Mouse (Mus musculus): ENCODE measurements around the gene Palm3. TPM values are rescaled to one million over a fixed set of nuclear protein-coding genes. Genes with fewer than 3 reads are reported as not detected.

The Palm3 gene
- total RNA-seq (2023): not detected

DNA sequence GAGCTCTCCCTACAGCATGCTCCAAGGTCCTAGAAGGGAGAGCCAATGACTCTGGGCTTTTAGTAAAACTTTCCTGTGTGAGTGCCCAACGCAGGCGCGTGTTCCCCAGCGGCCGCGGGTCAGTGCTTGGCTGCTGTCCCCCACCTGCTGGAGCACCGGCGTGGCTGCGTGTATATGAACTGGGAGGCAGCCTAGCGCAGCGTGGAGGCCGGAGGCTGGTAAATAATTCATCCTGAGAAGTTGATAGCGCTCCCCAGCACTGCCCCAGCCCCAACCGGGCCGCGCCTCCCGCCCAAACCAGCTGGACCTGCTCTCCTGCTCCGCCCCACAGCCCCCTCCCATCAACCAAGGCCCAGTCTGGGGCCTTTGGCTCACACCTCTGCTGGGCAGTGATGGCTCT is at the start of gene Palm3:
TSS of gene Palm3 (plus strand) at position 376 of the 400 bp plus-strand sequence.

DNA sequence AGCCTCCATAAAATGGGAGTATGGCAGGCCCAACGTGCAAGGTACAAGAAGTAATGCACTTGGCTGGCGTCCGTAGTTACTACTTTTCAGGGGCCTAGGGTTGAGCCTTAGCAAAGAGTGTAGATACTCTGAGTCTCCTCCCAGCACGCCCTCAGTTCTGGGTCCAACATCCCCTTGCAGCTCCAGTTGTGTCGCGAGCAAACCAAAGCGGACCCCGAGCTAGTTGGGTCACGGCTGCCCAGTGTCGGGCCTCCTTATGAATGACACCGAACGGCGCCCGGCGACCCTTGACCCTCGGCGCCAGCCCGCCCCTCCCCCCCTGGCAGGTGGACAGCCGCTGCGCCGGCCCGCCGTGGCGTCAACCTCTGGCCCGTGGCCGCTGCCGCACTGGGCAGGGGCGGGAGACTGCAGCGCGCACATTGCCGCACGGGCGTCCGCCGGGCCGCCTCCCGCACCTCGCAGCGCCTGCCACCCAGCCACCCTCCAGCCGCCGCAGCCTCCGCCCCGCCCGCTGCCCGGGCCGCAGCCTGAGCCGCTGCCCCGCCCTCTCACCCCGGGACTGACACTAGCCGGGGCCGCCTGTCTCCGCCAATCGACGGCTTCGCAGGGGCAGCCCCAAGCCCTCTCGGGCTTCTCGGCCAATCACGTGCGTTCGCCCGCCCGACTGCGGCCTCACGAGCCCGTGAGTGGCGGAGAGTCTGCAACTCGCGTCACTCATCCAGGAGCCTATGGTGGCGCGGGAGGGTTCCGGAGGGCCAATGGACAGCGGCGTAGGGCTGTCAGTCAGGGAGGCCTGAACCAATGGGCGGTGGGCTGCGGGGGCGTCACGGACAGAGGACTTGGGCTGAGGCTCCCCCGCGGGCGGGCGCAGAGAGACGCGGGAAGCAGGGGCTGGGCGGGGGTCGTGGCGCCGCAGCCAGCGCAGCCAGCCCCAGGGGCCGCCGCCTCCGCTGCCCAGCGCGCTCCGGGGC is 48.8 kb upstream of the Palm3 start, which contains the start of gene Prkaca:
TSS of gene Prkaca (plus strand) at position 844 of the 971 bp plus-strand sequence.

DNA sequence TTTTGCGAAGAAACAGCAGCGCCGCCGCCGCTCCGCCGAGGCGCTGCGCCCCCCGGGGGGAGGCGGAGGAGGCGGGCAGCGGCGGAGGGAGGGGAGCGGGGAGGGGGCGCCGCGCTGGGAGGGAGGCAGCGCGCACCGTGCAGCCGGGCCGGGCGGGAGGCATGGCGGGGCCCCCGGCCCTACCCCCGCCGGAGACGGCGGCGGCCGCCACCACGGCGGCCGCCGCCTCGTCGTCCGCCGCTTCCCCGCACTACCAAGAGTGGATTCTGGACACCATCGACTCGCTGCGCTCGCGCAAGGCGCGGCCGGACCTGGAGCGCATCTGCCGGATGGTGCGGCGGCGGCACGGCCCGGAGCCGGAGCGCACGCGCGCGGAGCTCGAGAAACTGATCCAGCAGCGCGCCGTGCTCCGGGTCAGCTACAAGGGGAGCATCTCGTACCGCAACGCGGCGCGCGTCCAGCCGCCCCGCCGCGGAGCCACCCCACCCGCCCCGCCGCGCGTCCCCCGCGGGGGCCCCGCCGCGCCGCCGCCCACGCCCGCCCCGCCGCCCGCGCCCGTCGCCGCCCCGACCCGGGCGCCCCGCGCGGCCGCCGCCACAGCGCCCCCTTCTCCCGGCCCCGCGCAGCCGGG is 23.6 kb upstream of the Palm3 start, which contains the start of gene Samd1:
TSS of gene Samd1 (plus strand) at position 162 of the 631 bp plus-strand sequence.

DNA sequence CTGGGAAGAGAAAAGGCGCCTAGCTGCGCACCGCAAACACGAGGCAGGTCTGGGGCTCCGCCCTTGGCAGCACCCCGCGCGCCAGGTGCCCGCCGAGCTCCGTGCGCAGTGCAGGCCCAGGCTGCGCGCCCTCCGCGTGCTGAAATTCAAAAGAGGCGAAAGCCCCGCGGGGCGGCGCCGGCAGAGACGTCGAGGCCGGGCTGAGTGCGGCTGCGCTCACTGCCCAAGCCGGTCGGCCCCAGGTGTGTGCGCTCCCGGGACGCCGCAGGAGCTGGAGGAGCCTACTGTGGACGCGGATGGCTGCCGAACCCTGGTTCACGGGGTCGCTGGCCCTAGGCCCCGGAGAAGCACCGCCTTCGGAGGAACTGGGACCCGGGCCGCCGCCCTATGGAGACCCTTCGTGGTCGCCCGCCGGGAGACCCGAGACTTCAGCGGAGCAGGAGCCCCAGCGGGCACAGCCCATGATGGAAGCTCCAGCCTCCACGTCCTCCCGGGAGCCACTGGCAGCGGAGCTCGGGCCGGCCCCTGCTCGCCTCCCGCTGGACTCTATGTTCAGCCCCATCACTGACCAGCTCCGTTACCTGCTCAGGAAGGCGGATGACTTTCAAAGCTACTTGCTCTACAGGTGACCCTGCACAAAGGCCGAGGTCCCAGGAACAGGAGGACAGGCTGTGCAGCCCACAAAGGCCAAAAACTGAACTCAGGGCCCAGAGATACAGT is 19.8 kb upstream of the Palm3 start, which contains the start of gene 1700067K01Rik:
TSS of gene 1700067K01Rik (plus strand) at position 222 of the 720 bp plus-strand sequence.

DNA sequence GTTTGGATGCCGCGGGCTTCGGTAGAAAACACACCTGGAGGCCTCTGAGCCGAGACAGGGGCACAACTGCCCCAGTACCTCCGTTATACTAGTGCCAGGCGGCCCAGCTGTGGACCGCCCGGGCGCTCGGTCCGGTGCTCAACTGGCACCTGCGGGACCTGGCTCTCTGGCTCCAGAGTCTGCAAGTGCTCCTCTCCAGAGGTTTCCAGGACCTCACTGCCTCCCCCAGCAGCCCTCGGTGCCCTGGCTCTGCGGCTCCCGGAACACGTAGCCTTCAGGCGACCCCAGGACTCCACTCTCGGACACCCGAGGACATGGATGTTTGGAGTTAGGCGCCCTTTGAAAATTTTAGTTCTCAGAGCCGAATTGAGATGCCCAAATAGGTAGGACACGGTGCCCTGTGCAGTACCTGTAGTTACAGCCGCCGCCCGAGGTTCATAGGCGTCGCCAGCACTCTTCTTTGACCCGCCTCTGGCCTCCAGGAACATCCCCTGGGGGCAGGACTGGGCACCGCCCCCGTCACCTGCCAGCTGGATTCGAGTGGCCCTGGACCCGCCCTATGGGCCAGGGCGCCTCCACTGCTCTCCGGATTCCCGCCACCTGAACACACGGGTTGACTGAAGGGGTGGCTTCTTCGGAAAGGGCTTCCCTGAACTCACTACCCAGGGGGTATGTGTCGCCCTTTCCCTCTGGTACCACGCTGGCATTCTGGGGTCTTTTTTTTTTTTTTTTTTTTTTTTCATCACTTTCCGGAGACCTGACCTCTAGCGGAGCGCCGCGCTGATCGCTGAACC is 9.4 kb upstream of the Palm3 start, which contains the start of gene 2210011C24Rik:
TSS of gene 2210011C24Rik (minus strand) at position 467 of the 794 bp plus-strand sequence.

DNA sequence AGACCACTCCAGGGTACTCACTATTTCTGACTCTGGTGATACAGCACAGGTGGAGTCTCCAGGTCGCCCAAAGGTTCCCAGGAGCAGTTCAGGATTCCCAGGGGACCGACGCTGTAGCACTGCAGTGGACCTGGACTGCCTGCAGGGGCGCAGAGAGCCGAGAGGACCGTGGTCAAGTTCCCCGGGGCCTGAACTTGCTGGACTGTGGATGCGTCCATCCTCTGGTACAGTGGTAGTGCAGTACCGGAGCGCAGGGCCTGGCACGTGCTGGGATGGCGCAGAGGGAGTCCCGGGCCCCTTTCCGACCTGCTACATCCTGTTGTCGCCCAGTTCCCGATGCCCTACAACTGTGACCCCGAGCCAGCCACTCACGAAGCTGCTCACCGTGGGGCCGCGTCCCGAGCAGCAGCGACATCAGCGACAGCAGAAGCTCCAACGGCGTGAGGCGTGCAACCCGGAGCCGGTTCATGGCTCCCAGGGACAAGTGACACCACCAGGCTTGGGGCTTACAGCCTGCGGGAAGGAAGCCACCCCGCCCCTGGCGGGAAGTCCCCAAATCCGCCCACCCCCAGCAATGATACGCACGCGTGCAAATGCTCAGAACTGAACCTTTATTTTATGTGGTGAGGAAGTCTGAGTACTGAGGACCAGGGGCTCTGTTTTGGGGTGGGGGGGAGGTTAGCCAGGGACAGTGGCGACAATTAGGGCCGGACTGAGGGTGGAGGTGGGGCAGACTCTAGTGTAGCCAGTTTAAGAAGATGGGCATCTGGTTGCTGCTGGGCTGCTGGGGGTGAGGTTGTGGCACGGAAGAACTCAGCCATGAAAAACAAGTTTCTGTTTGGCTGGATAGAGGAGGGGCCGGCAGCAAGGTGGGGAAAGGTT is 21.0 kb downstream of the Palm3 start, which contains the start of gene Il27ra:
TSS of gene Il27ra (minus strand) at position 524 of the 882 bp plus-strand sequence.

DNA sequence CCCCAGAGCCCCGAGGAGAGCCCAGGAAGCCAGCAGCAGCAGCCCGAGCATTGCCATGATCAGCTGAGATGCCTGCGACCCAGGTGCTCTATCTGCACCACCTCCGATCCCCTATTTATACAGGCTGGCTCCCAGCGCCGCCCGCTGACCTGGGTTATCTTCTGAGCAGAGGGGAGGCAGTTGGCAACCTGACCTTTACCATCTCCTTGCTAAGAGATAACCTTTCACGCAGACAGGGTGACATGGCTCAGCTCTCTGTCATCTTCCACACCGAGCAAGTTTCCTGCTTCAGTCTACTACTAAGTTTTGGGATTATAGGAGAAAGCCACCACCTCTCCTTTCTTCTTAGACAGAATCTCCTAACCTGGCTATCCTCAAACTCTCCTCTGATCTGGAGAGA is 23.6 kb downstream of the Palm3 start, which contains the start of gene Rln3:
TSS of gene Rln3 (minus strand) at position 101 of the 400 bp plus-strand sequence.

DNA sequence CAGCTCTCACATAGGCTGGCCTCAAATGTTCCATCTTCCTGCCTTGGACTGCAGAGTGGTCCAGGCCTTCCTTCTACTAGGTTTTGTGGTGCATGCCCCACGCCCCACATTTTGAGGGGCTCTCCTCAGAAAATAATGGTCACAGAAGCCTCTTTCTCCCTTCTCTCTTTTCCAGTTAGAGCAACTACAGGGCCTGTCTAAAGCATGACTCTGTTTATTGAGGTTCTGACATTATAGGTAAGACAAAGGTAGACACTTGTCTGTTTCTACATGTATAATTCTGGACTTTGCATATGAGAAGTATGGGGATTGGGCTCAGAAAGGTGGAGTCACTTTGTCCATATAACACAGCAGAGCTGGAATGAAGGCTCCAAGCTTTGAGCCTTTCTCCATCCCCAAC is 43.8 kb downstream of the Palm3 start, which contains the start of gene Gm10643:
TSS of gene Gm10643 (minus strand) at position 101 of the 400 bp plus-strand sequence.

DNA sequence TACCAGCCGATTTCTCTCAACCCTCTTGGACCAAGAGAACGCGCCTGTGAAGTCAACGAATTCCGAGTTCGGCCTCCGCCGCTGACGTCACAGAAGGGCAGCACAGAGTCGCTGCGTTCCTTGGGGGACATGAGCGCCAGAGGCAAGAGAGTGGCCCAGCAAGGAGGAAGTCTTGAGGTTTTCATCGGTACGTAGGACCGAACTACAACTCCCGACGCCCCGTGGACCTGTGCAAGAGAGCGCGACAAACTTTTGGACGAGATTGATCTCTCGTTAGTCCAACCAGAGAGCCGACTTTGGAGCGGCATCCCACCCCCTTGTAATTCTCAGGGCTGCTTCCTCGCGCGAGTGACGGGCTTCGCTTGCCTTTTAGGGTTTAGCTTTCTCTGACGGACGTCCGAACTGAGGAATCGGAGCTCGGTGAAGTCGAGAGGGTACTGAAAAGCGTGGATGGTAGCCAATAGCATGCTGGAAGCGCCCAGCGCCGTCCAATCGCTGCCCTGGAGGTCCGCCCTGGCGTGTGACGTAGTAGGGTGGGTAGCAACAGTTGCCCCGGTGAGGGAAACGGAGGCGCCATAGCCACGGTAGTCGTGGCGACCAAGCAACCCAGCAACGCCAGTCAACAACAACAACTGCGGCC is 45.1 kb downstream of the Palm3 start, which contains the start of gene Rfx1:
TSS of gene Rfx1 (plus strand) at position 544 of the 640 bp plus-strand sequence.

Other genes with a start within 250 kb of the Palm3 start
- gene Adgrl1, start 121.4 kb upstream of the Palm3 start, total RNA-seq (2023): 10 to 100 TPM in 1 of 2 experiments, 1 to 10 TPM in 1; 7.9 to 10.3 TPM
- 1 to 10 TPM; 1.7 to 2.9 TPM for gene Gm10644, start 66.3 kb upstream of the Palm3 start, total RNA-seq (2023)
- gene Asf1b, start 66.0 kb upstream of the Palm3 start, total RNA-seq (2023): 1 to 10 TPM; 7.7 to 8.8 TPM
- 10 to 100 TPM; 45.3 to 45.4 TPM for gene Prkaca, start 48.5 kb upstream of the Palm3 start, total RNA-seq (2023)
- 10 to 100 TPM; 53.9 to 61.1 TPM for gene Samd1, start 23.8 kb upstream of the Palm3 start, total RNA-seq (2023)
- gene 1700067K01Rik, start 20.0 kb upstream of the Palm3 start, total RNA-seq (2023): under 1 TPM; 0.53 to 0.58 TPM
- gene 2210011C24Rik, start 9.3 kb upstream of the Palm3 start, total RNA-seq (2023): not detected
- gene Il27ra, start 21.1 kb downstream of the Palm3 start, total RNA-seq (2023): 100 to 1,000 TPM; 107 to 110 TPM
- gene Rln3, start 23.5 kb downstream of the Palm3 start, total RNA-seq (2023): not detected
- 1 to 10 TPM; 3.3 to 5.1 TPM for gene Gm10643, start 43.7 kb downstream of the Palm3 start, total RNA-seq (2023)
- 10 to 100 TPM; 66.0 to 85.3 TPM for gene Rfx1, start 45.4 kb downstream of the Palm3 start, total RNA-seq (2023)
- gene Dcaf15, start 83.3 kb downstream of the Palm3 start, total RNA-seq (2023): 10 to 100 TPM; 53.6 to 55.6 TPM
- under 1 TPM; 0.36 to 0.46 TPM for gene Podnl1, start 104.5 kb downstream of the Palm3 start, total RNA-seq (2023)
- gene Cc2d1a, start 126.5 kb downstream of the Palm3 start, total RNA-seq (2023): 10 to 100 TPM; 33.4 to 38.3 TPM
- gene 4930432K21Rik, start 126.6 kb downstream of the Palm3 start, total RNA-seq (2023): 1 to 10 TPM in 1 of 2 experiments, under 1 TPM in 1; 0.77 to 2.1 TPM
- not detected for gene Nanos3, start 163.7 kb downstream of the Palm3 start, total RNA-seq (2023)
- 10 to 100 TPM; 22.8 to 24.8 TPM for gene Zswim4, start 215.6 kb downstream of the Palm3 start, total RNA-seq (2023)
- 100 to 1,000 TPM; 182 to 191 TPM for gene D8Ertd738e, start 228.2 kb downstream of the Palm3 start, total RNA-seq (2023)
- 10 to 100 TPM; 37.0 to 38.6 TPM for gene Mri1, start 235.9 kb downstream of the Palm3 start, total RNA-seq (2023)
- 10 to 100 TPM; 26.5 to 34.3 TPM for gene Ccdc130, start 248.9 kb downstream of the Palm3 start, total RNA-seq (2023)